Mouse (Mus musculus): ENCODE data around the gene Ppm1h.

Ppm1h gene

DNA sequence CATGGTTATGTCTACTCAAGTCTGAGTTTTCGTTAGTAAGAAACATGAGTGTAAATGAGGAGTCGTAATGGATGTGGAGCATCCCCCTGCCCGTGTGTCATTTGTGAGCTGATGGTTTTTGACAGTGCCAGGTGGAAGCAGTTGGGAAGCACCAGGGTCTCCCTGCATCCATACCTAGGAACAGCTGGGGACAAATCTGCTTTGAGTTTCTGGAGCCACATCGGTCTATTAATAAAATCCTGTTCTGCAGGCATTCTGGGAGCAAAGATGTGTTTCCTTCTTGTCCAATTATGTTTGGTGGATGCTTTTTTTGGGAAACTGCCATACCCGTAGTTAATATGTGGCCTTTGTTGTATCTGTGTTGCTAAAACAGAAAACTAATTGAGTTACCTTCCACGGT, 26.9 kb downstream of the Ppm1h start:
- DNase-seq, result no peak

DNA sequence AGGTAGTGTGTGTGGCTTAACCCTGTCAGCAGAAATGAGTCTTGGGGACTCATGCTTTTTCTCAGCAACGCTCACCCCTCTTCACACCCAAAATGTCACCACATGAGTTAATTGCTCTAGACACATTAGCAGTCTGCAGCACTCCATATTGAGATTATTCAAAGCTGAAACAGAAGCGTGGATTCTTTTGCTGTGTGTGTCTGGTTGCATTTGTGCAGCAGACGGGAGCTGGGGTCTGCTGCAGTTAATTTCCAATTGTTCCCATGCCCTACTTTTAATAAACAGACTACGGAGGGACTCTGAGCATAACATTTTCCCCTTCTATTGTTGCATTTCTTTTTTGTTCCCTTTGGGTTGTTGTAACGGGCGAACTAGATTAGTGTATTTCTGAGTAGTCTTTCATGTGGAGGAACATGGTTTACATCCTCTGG, 32.8 kb downstream of the Ppm1h start:
- DNase-seq, result no peak

DNA sequence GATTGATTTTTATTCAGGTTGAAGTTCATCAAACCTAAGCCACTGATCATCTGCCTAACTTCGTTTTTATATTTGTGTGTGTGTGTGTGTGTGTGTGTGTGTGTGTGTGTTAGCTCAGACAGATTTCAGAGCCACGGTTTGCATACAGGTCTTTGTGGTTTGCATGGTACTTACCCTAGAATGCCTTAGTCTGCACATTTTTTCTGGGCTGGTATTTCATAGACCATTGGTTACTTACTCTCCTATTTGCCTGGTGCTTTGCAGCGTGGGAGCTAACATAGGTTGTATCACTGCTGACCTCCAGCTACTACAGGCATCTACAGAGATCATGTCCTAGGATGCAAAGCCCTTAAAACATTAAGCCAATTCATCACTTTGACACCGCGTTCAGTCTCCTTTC, 33.7 kb downstream of the Ppm1h start:
- no peak for DNase-seq

DNA sequence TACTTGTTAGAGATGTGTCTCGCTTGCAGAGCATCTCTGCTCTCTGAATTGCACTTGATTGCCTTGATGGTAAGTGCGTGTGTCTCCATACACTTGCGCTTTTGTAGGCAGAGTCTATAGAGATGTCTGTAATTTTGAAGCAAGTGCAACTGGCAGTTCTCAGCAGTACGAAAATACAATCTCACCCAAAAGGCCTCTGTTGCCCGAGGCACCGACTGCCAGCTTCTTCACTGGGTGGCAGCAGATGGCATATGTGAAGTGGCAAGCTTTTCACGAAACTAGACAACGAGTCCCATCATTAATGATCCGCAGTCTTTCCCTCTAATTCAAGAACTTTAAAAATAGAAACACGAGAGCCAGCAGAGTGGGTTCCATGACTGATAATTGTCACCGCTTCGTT, 37.3 kb downstream of the Ppm1h start:
- no peak for DNase-seq

DNA sequence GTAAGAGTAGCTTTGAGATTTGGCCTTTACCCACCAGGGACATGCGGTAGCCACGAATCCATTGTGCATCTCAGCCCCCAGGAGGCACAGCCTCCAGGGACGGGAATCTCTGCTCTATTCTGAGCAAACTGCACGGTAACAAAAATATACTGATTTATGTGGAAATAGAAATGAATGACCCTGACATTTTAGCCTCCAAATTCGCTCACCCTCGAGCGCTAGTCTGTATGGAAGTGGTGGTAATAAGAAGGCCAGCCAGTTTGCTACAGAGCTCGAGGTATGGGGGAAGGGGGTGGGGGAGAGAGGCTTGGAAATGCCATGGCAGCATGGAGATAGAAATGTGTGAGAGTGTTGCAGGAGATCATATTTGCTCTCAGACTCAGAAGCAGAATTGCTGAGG, 37.7 kb downstream of the Ppm1h start:
- DNase-seq, result no peak

DNA sequence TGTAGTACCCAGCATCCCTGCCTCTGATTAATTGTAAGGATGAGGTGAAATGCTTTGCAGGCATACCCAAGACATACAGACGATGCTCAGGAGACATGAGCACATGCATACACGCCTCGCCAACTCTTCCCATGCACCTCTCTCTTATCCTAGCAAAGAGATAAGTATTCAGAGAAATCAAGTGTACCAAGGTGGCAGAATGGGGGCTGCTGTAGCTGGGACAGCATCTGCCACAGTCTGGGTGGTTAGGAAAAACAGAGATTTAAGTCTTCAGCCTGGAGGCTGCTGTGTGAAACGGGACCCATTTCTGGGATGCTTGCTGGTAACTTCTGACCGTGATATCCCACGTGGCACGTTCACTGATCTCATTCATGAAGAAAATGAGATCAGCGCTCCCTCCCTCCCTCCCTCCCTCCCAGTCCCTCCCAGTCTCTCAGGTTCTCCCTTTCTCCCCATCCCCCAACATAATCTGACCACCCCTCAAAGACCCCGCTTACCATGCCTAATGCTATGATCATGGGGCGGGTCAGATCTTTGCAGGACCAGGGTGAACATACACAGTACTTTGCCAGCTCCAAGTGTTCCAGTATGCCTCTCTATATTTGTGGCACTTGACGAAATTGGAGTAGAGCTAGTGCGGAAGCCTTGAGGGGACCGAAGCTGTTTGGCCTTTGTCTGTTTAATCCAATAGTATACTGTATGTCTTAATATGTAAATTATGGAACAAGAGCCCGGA, 38.3 kb downstream of the Ppm1h start:
- no peak for DNase-seq

DNA sequence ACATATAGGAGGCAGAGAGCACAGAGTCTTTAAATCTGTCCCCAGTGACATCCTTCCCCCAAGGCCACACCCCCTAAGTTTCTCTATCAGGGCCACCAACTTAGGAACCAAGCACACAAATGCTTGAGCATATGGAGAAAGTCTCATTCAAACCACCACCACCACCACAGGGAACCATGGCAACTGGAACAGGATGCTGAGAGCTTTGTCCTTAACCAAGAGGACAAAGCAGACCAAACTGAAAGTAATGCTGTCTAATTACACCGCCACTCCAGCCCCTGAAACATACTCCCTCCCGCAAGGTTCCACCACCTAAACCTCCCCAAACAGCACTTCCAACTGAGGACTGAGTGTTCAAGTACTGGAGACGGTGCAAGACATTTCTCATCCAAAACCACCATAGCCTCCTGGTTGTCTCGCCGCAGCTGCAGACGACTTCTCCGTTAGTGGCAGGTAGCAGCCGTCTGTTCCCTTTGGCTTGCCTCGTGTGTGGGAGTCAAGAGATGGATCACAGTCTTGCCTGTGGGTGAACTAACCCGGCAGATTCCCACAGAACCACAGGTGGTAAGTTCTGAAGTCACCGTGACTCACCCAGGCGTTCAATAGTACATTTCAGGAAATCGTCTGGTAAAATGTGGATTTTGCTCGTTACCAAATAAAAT, 39.3 kb downstream of the Ppm1h start:
- peak; percentile 23 for DNase-seq

DNA sequence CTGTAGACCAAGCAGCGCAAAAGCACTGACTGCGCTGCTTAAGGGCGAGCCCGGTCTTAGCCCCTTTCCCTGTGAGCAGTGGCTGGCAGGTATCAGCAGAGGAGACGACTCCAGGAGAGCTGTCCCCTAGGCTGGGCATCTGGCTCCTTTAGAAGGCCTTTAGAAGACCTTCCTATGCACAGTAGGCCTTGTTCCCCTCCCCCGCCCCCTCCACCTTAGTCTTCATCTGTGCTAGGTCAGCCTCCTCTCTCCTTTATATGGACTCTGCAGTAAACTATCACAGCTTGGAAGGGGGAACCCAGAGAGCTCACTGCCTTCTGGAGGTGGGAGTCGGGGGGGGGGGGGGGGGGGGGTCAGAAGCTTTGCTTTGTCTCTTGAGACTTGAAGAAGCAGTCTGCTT, 40.4 kb downstream of the Ppm1h start:
- no peak for DNase-seq

DNA sequence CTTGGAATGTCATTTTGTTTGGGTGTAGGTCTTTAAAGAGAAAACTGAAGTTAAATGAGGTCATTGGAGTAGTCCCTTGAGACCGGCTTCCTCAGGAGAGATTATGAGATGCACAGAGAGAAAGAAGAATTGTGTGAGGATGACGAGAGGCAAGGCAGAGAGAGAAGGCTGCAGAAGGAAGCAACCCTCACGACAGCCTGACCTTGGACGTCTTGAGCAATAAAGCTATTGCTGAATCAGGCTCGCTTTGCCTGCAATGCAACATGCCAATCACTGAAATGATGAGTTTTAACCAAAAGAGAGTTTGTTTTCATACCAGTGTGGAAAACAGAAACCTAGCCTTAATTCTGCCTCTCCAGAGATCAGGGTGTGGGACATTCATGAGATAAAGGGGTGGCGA, 43.5 kb downstream of the Ppm1h start:
- DNase-seq, result no peak

DNA sequence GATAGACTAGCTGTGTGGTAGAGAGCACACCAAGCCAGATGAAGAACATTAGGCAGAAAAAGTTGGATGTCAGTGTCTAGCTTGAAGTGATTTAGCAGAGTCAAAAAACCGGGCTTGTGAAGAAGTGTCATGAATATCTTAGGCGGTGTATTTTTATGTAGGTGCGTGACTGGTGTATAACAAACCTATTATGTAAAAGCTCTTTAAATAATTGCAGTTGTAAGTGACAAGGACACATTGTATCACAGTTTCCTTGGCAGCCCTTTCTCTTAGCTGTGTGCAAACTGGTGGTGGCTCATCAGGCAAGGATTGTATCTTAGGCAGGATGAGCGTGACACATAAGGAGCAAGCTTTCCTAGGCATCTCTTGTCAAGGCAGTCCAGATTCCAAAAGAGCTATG, 46.1 kb downstream of the Ppm1h start:
- DNase-seq, result no peak

DNA sequence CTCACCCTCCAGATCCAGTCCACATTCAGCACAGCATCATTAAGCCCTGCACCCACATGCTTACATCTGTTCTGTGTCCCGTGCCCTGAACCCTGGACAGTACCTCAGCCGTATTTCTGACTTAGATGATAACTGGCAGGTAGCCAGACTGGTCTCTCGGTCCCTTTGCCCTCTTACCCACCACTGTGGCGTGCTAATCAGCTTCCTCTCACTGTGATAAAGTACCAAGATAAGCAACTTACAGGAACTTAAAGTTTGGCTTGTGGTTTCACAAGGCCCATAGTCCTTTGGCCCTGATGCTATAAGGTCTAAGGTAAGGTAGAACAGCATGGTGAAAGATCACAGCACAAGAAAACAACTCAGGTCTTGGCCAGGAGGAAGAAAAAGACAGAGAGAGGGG, 48.7 kb downstream of the Ppm1h start:
- DNase-seq, result no peak

DNA sequence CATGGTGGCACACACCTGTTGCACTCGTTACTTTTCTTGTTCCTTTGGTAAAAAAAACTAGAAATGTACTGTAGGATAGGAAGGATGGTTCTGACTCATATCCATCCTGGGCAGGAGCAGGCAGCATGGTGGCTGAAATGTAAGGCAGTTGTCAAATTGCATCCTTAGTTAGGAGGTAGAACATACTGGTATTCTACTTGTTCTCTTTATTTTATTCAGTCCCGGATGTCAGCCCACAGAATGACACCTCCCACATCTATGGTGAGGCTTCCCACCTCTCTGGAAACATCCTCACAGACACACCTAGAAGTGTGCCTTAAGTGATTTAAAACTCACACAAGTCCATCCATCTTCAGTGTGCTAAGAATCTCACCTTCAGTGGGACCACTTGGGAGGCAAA, 49.6 kb downstream of the Ppm1h start:
- no peak for DNase-seq

DNA sequence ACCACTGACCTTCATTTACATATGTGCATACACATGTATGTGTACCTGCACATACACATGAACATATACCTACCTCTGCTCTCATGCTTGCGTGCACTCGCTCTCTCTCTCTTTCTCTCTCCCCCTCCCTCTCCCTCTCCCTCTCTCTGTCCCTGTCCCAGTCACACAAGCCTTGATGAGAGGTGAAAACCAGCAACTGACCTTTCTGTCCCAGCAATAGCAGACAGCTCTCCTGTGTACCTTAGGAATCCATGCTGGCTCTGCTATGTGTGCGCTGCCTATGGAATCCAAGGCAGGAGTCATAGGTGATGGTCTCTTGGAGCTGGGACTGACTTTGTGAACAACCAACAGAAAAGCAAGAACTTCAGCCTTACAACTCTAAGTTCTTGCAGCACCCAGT, 53.6 kb downstream of the Ppm1h start:
- DNase-seq, result no peak

DNA sequence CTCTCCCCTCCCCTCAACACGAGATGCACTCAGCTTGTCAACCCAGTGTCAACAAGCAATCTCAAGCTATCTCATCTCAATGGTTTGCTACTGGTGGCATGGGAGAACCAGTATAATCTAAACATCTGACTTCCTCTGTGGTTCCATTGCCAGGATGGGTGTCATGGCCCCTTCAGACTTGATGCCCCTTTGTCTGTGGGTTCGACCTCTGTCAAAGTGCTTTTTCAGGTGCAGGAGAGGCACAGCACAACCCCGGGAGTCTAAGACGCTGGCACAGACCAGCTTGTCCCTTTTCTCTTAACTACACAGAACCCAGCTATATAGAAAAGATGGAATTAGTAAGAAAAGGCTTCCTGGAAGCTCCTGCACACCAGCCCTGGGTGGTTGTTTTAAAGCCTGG, 56.0 kb downstream of the Ppm1h start:
- DNase-seq, result no peak

DNA sequence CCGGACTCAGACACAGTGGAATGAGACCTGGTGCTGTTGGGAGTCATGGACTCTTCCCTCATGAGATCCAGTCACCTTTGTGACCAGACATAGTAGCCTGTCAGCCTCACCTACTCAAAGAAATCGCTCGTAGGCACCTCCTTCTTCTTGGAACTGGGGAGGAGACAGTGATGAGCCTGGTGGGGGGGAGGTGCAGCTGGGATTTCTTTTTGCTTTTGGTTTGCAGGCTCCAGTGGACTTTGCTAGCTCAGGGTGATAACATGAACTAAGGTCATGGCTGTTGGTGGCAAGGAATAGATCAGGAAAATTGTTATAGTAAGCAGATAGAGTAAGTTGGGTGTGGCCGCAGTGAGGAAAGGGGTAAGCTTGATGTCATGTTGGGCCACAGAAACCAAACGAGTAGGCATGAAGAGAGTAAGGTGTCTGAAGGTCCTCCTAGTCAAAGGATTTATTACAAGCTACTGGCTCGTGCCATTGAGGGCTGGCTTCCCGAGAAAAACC, 56.8 kb downstream of the Ppm1h start:
- no peak for DNase-seq

DNA sequence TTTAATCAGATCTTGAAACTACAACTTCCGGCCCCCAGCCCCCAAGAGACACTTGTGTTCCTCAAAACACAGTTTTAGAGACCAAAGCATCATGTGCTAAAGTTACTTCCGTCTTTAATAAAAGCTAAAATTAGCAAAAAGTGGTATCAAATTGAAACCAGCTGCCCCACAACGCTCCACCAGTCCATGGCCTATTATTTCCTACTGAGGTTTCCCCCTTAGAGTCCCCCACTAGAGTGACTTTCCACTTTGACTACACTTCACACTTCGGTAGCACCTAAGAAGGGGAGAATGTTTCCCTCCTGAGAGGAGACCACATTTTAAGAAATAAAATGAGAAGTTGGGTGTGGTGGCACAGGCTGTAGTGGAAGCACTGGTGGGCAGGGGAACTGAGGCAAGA, 58.3 kb downstream of the Ppm1h start:
- no peak for DNase-seq

DNA sequence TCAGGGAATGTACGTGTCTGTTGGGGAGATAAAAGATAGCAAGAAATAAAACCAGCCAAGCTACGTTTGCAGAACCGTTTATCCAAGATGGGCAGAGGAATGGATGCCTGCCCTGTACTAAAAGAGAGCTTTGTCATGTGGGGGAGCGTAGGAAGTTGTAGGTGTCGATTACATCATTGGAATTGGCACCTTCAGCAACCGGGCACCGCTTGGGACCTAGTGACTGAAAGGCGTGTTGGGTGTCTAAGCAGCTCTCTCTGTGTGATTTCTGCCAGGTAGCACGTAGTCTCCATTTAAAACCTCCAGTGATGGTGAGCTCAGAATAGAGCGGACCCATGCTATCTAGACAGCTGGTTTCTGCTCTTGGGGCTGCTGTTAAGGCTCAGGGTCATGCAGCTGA, 60.0 kb downstream of the Ppm1h start:
- DNase-seq, result no peak

DNA sequence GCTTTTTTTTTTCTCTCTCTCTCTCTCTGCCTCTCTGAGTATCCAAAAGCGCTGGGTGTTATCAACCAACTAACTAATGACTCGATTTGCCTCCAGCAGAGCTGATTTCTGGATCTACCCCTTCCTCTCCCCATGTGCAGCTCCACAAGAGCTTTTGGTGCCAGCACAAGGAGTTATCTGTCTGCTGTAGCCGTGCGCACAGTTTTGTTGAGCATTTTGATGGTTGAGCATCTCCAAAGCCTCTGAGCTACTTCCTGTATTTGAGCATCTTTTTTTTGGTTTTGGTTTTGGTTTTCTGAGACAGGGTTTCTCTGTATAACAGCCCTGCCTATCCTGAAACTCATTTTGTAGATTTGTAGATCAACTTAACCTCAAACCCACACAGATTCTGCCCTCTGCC, 60.5 kb downstream of the Ppm1h start:
- DNase-seq, result peak; percentile 66

DNA sequence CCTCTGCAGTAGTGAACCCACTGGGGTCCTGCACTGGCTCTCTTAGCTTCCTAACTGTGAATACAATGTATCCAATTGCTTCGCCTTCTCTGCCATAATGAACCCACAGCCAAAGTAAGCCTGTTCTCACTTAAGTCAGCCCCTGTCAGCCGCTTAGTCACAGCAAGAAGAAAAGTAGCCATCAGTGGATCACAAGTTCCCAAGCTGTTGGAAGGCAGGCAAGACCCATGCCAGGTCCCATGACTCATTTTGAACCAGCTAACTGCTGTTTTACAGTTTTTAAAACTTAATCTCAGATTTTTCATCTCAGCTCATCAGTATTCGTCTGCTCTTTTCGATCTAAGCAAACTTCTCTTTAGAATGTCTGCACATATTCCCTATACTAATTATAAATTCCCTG, 61.6 kb downstream of the Ppm1h start:
- DNase-seq, result no peak

DNA sequence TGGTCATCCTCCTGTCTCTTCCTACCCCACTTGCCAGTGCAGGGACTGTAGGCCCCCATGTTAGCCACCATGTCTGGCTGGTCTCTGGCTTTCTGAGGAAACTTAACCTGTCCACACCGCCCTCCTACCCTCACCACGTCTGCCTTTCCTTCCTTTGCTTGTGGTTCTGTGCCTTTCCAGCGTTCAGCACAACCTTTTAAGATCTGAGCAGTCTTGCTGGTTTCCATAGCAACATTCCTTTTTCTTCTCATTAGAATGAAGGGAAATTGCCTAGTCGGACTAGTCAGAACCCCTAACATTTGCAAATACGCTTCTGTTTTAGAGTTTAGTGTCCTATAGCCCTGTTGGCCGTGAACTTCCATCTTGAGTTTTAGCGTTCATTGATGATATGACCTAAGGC, 62.6 kb downstream of the Ppm1h start:
- DNase-seq, result no peak

DNA sequence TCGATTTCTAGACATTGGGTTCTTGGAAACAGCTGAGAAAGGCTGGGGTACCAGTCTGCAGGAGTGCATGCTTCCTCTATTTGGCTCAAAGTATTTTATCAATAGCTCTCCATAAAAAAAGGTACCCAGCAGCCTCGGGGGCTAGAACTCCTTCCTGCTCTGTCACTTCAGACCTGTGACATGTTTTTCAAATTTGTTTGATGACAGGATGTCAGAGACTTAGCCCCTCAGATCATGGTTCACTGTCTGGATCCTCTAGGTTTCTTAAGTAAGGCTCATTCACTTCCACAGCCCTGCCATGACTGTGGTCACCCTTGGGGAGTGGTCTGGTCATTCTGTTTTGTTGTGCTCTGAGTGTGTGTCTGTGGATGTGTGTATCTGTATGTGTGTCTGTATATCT, 63.6 kb downstream of the Ppm1h start:
- DNase-seq, result peak; percentile 44

DNA sequence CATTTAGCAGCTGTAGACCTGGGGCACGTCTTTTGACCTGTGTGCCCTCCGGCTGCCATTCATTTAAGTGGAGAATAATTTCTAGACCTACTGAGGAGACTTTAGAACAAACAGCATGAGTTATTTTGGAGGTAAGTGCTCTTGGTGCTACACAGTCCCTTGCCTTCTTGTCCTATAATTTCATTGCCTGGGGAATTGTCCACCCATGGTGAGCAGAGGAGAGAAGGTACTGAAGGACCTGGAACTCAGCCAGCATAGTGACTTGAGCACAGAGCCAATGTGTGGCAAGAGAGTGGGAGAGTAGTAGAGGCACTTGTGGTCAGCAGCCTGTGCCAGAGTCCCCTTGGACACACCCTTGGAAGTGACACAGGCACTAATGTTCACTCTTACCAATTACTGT, 64.8 kb downstream of the Ppm1h start:
- DNase-seq, result no peak

DNA sequence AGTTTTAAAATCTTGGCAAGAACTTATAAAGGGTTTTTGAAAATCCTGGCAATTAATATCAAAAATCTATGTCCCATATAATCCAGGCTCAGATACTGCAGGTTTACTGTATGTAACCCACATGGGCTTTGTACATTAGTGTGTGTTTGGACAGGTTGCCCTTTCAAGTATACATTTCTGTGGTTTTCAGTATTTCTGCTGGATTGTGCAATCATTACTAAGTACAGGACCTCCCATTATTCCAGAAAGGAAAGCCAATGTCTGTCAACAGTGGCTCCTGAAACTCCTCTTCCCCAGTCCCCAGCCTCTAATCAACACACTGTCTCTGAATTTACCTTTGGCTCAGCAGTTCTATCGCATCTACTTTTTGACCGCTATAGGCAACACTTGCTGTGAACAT, 66.4 kb downstream of the Ppm1h start:
- no peak for DNase-seq

DNA sequence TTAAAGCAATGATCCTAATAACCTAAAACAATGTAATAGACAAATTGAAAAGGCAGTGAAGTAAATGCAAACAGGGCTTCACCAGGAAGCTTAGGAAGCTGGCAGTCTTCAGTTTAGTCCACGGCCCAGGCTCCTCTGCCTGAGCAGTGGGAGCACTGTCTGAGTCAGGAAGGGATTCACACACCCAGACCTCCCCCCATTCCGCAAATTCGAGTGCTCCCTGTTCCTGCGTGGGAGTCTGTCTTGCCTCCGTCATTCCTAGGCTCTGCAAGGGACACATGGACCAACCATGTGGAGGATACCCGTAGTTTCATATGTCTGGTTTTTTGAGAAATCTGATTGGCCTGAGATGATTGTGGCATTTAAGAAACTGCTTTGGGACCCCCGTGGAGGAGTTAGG, 67.6 kb downstream of the Ppm1h start:
- no peak for DNase-seq
